Mouse (Mus musculus): ENCODE results near the gene 4930596D02Rik. TPM values are rescaled to one million over a fixed set of nuclear protein-coding genes. Genes with fewer than 3 reads are reported as not detected.

4930596D02Rik gene
- total RNA-seq (2017), result not detected in 2 replicates

DNA sequence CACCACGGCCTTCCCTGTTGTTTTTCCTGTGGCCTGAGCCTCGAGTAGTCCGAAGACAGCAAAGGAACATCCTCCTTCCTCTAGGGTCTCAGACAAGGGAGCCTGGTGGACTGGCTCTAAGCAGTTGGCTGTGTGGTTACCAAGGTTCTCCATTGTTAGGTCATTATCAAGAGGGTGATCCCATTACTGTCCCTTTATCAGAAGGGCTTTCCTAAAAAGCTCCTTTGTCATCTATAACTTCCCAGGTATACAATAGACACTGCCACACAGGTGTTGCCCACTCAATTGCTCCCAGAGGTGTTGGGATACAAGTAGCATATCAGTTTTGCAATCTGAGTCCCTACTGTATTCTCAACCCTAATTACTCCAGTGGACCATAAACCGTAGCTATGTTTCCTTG is at the start of gene 4930596D02Rik:
Gene 4930596D02Rik, minus strand, starts transcription at position 101 of the 400 bp plus-strand sequence.
- ATAC-seq (replicated peaks; ENCODE audit: low read depth, poor library complexity, severe bottlenecking), result no peak

DNA sequence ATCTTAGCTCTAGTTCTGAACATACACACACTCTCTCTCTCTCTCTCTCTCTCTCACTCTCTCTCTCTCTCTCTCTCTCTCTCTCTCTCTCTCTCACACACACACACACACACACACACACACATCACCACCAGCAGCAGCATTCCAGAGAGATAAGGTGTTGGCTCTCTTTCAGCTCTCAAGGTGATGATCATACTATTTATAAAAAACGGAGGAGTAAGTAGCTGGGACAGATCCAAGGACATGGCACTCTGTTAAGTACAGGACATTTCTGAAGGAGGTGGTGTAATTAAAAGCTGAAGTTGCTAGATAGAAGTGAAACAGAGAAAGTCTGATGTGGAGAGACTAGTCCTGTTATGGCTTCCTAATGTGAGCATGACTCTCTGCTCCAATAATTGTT is 41.5 kb upstream of the 4930596D02Rik start:
- ATAC-seq (replicated peaks; ENCODE audit: low read depth, poor library complexity, severe bottlenecking), result no peak

DNA sequence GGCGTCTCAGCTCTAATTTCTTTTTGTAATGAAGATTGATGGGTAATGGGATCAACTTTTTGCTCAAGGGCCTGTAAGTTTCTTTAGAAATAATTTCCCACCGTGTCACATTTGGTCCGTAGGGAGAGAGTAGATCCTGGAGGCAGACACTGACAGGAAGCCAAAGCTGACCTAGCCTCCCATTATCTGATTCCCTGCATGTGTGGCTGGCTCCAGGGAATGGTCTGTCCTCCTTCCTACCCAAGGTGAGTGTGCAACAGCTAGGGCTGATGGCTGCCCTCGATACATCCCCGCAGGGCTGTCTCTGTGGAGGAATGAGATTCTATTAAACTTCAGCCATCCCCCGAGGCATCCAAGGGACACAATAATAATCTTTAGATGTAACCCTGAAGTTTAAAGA is 33.5 kb upstream of the 4930596D02Rik start:
- ATAC-seq (replicated peaks; ENCODE audit: low read depth, poor library complexity, severe bottlenecking), result no peak

DNA sequence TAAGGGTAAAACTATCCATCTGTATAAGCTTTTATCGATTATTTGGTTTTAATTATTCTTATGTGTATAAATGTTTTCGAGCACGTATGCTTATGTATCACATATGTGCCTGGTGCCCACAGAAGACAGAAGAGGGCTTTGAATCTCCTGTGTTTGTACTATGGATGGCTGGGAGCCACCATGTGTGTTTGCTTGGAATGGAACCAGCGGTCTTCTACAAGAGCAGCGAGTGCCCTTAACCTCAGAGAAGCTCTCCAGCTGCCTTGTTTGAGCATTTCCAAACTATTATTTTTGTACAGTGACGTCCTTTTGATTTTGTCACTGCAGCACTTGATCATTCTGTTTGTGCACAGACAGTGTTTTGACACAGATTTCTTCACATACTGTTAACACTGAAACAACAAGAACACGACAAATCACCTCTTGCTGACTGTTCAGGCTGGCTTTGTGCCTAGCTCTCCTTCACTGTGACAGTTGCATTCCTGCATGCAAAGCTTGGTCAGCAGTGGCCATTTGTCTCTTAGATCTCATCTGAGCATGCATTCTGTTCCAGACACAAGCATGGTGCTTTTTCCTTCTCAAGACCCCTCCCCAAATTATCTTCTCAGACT is 30.4 kb upstream of the 4930596D02Rik start:
- ATAC-seq (replicated peaks; ENCODE audit: low read depth, poor library complexity, severe bottlenecking), result no peak

DNA sequence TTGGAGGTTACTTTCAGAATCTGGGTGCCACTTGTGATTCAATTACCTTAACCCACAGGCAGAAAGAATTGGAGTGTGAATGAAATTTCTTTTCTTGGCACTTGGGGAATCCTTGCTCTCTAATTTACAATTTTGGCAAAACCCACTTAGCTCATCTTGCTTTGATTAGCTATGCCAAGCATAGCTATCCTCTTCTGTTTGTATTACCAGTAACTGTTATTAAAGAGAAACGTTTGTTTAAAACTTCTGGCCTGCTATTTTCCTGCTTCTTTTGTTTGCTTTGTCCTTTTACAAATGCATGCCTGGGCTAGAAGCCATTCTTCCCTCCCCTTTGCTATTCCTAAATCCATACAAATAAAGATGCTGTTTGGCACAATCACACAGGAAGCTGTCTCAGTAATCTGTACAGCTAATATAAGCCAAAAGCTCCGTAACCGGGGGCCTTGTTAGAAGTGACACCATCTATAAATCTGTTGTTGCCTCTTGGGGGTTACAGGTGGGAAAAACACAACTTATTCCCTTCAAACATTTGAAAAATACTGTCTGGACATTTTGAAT is 19.0 kb downstream of the 4930596D02Rik start:
- no peak for ATAC-seq (replicated peaks; ENCODE audit: low read depth, poor library complexity, severe bottlenecking)

DNA sequence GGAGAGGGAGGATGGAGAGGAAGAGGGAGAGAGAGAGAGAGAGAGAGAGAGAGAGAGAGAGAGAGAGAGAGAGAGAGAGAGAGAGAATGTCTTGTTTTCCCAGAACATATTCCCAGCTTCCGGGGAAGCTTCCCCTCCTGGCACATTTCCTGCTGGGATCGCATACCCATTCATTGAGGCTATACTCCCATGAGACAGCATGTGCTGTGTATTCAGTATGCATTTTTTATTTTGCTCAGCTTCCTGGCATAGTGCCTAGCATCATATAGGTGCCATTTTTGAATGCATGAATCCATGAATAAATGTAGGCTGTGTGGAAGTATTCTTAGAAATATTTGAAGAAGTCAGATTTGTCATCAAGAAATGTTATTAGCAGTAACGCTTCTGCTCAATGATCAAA is 31.7 kb downstream of the 4930596D02Rik start:
- ATAC-seq (replicated peaks; ENCODE audit: low read depth, poor library complexity, severe bottlenecking), result no peak

DNA sequence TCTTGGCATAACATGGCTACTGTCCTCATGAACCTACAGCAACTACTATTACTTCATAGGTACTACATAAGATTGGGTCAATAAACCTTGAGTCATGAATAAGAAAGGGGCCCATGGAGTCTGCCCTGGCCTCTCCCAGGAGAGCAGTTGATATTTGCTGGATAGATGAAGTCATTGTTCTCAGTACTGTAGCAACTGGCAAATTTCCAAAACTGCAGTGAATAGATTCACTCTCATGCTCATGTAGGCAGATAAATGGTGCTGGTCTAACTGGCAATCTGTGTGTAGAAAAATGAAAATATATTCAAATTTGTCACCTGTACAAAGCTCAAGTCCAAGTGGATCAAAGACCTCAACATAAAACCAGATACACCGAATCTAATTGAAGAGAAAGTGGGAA is 38.5 kb downstream of the 4930596D02Rik start:
- no peak for ATAC-seq (replicated peaks; ENCODE audit: low read depth, poor library complexity, severe bottlenecking)
